Mouse (Mus musculus) hindbrain, embryonic 13.5 days (tissue): ENCODE data around the gene Otogl. TPM values are rescaled to one million over a fixed set of nuclear protein-coding genes. Genes with fewer than 3 reads are reported as not detected.

Source experiments
- ATAC-seq: fragments of 200-750 bp; cut with Nextera tagmentation; 2 replicates; pipeline ENCODE4 v1.8.0; 2017; ENCODE audit warnings: moderate TSS enrichment; ENCODE audit not compliant: low FRiP score
- H3K27ac ChIP-seq: fragments of 300-500 bp; sonication (generic); 2 replicates; pipeline ENCODE4 v1.5.1; 2015; ENCODE audit warnings: inconsistent platforms, mild to moderate bottlenecking, moderate library complexity
- H3K27me3 ChIP-seq: fragments of 300-500 bp; sonication (generic); 2 replicates; pipeline ENCODE4 v1.6.1; 2015; ENCODE audit warnings: mild to moderate bottlenecking, inconsistent platforms
- H3K36me3 ChIP-seq: fragments of 300-500 bp; sonication (generic); 2 replicates; pipeline ENCODE4 v1.6.1; 2015; ENCODE audit warnings: mild to moderate bottlenecking, inconsistent platforms
- H3K4me1 ChIP-seq: fragments of 300-500 bp; sonication (generic); replicated peaks from 2 replicates; pipeline ENCODE4 v1.6.1; 2015; ENCODE audit warnings: inconsistent platforms
- H3K4me2 ChIP-seq: fragments of 300-500 bp; sonication (generic); 2 replicates; pipeline ENCODE4 v1.6.1; 2015; ENCODE audit warnings: inconsistent platforms, mild to moderate bottlenecking, moderate library complexity
- H3K4me3 ChIP-seq: fragments of 300-500 bp; sonication (generic); 2 replicates; pipeline ENCODE4 v1.5.1; 2015; ENCODE audit warnings: mild to moderate bottlenecking, inconsistent platforms
- H3K9ac ChIP-seq: fragments of 300-500 bp; sonication (generic); 2 replicates; pipeline ENCODE4 v1.6.1; 2015; ENCODE audit warnings: mild to moderate bottlenecking, inconsistent platforms
- H3K9me3 ChIP-seq: fragments of 300-500 bp; sonication (generic); 2 replicates; pipeline ENCODE4 v1.6.1; 2016; ENCODE audit warnings: inconsistent platforms
- WGBS: fragments of 180-500 bp; shearing (Covaris S2); methylation state at CpG from one replicate; pipeline ENCODE4 v1.1.7; 2015; 5-methylcytosine and 5-hydroxymethylcytosine counted together
- polyA plus RNA-seq: library from polyadenylated mRNA; unstranded; fragments of >200 nt; fragmentation: Nextera tagmentation; extraction: Ambion mirVana; gene quantifications from 2 replicates; pipeline ENCODE4 v1.2.1, GENCODE M21; 2015

The Otogl gene
- polyA plus RNA-seq, 1 experiment from 2014 or later = 0.03 TPM

DNA sequence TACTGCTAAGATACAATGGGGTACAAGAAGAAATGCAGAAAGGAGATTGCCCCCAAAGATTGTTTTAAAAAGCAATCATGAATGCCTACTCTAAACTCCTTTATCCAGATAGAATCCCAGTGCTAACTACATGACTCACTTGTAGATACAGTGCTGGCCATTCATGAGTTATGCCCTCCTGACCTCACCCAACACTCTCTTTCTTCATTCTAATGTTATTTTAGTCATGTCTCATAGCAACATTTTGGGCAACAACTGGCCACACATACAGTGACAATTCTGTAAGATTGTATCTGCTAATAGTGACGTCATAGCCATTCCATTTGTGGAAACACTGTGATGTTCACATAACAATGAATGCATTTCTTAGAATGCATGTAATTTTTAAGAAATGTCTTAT, 21.6 kb upstream of the Otogl start:
- Histone ChIP-seq H3K9ac (no peak overlapping the region), H3K27me3 (no peaks in the 10 kb centered on the region), H3K36me3 (no peaks in the 10 kb centered on the region), H3K4me3 (no peak overlapping the region), H3K27ac (no peak overlapping the region), H3K4me2 (no peak overlapping the region), H3K9me3 (no peaks in the 10 kb centered on the region), H3K4me1 (peaks cover 7% of the 10 kb centered on the region; the same call in 1 of the 2 replicates)
- WGBS = 86% methylated on average over 1 of the region's 1 CpGs
- ATAC-seq = no peak

DNA sequence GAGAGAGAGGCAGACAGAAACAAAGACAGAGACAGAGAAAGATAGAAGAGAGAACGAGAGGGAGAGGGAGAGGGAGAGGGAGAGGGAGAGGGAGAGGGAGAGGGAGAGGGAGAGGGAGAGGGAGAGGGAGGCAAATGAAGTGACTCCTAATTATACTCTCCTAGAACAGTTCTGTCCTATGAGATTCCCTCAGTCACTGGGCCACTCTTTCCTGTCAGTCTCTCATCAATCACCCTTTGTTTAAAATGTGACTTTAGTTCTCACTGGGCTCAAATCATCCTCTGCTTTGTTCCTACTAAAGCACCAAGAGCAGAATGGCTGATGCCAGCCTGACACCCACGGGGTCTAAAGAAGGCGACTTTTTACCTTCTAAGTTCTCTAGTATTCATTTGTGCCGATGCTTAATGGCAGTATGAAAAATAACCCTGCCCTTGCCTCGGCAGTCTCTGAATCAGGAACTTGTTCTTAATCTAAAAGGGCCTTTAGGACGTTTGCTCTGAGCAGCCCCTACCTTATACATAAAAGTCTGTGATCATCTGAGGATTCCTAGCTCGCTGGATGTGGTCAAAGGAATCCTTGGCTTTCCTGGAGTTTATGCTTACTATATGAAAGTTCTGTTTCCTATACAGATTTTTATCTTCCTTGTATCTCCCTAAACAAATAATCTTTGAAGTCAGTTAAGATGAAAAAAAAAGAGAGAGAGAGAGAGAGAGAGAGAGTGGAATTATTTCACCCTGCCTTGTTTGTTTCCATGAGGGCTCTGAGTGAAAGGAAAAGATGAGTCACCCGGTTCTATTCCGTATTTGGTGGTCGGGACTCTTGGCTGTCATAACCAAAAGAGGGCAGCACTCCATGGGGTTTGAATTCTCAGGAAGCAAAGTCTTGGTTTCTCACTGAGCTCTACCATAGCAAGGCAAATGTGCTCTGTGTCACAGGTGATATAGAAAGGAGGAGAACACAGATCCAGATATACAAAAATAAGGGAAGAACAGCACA, 20.2 kb upstream of the Otogl start:
- peaks cover 7% of the 10 kb centered on the region; the same call in 1 of the 2 replicates for H3K4me1 ChIP-seq
- peak overlapping the region; percentile 17; the same call in 1 of the 2 replicates for H3K4me2 ChIP-seq
- no peaks in the 10 kb centered on the region for H3K27me3 ChIP-seq
- peak; percentile 72 for ATAC-seq
- H3K9me3 ChIP-seq = no peaks in the 10 kb centered on the region
- H3K9ac ChIP-seq = no peak overlapping the region
- H3K36me3 ChIP-seq = no peaks in the 10 kb centered on the region
- H3K27ac ChIP-seq = no peak overlapping the region
- WGBS = 15% methylated on average over 9 of the region's 10 CpGs
- H3K4me3 ChIP-seq = no peak overlapping the region

DNA sequence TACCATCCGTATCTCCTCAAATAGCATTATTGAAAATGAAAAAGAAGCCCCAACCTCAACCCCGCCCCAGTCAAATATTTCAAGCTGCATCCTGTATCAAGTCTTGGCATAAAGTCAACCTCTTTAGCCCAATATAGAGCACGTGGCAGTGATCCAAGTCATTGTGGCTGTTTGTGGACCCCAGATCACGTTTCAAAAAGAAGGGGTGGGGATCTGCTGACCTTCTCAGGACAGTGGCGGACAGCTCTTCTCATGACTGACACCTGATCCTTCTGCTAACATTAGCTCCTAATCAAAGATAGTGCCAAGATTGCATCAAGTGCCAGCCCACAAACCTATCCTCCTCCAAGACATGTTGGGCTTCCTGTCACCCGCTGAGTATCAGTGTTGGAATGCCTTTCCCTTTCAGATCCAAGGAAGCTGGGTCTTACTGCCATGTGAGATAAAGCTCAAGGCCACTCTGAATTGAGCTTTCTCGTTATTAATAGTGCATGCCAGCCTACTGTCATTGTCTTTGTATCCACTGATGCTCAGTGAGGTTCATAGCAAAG, 18.6 kb upstream of the Otogl start:
- no peak overlapping the region for H3K4me2 ChIP-seq
- 66% methylated on average over 7 of the region's 7 CpGs for WGBS
- H3K4me1 ChIP-seq = peaks cover 7% of the 10 kb centered on the region; the same call in 1 of the 2 replicates
- H3K9ac ChIP-seq = no peak overlapping the region
- H3K4me3 ChIP-seq = no peak overlapping the region
- no peaks in the 10 kb centered on the region for H3K27me3 ChIP-seq
- no peak overlapping the region for H3K27ac ChIP-seq
- H3K9me3 ChIP-seq = no peaks in the 10 kb centered on the region
- no peaks in the 10 kb centered on the region for H3K36me3 ChIP-seq
- no peak for ATAC-seq

DNA sequence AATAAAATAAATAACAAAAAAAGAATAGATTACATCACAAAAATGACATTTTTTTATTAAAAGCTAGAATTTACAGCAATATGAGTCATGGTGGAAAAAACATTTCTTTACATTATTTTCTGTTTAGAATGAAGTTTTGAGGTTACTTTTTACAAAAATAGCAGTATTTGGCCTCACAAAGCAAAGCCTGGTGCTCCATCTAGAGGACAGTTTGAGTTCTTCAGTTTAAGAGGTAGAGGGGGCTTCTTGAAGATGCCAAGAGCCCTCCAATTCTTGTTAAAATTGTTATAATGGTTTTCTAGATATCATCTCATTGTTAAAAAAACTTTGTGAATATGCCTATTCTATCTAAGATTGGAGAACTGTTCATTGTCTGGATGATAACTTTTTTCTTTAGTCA, 13.4 kb upstream of the Otogl start:
- Histone ChIP-seq H3K4me2 (no peak overlapping the region), H3K9me3 (no peaks in the 10 kb centered on the region), H3K36me3 (no peaks in the 10 kb centered on the region), H3K4me3 (no peak overlapping the region), H3K27me3 (no peaks in the 10 kb centered on the region), H3K9ac (no peak overlapping the region), H3K27ac (no peak overlapping the region), H3K4me1 (no peaks in the 10 kb centered on the region)
- ATAC-seq = no peak

DNA sequence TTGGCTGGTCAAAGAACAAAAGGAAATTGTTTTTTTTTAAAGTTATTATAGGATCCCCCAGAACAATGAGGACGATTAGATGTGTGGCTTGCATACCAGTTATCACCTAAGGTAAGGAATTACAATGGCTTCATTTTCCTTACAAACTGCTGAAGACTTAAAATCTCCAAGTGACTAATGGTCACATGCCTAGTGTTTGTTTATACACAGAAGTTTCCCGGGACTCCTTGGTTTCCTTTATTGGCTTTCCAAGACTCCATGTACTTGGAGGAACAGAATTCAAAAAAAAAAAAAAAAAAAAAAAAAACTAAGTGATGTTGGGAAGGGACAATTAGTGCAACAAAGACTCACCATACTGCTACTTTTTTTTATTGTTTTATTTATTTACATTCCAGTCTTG, 11.9 kb upstream of the Otogl start:
- Histone ChIP-seq H3K9ac (no peak overlapping the region), H3K27ac (no peak overlapping the region), H3K4me2 (no peak overlapping the region), H3K27me3 (no peaks in the 10 kb centered on the region), H3K9me3 (no peaks in the 10 kb centered on the region), H3K4me1 (no peaks in the 10 kb centered on the region), H3K4me3 (no peak overlapping the region), H3K36me3 (no peaks in the 10 kb centered on the region)
- WGBS = 53% methylated on average over 2 of the region's 2 CpGs
- no peak for ATAC-seq

DNA sequence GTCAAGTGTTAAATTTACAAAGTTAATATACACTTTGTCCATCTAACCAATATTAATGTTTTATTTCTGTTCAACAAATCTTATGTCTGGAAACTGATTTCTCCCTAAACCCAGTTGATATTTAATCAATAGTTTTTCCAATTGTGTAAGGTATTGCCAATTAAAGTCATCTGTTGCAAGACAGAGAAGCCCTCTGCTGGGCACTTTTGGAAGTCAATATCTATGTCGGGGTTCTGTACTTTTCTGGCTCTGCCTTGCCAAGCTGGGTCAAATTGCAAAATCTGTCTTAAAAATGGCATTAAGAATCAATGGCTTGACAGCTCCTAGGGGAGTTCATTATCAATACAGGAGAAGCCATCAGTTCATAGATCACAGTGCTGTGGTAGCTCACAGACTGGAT, 10.8 kb upstream of the Otogl start:
- 27% methylated on average over 1 of the region's 1 CpGs for WGBS
- Histone ChIP-seq H3K9me3 (no peaks in the 10 kb centered on the region), H3K36me3 (no peaks in the 10 kb centered on the region), H3K4me1 (no peaks in the 10 kb centered on the region), H3K9ac (no peak overlapping the region), H3K27ac (no peak overlapping the region), H3K27me3 (no peaks in the 10 kb centered on the region), H3K4me3 (no peak overlapping the region), H3K4me2 (no peak overlapping the region)
- no peak for ATAC-seq

DNA sequence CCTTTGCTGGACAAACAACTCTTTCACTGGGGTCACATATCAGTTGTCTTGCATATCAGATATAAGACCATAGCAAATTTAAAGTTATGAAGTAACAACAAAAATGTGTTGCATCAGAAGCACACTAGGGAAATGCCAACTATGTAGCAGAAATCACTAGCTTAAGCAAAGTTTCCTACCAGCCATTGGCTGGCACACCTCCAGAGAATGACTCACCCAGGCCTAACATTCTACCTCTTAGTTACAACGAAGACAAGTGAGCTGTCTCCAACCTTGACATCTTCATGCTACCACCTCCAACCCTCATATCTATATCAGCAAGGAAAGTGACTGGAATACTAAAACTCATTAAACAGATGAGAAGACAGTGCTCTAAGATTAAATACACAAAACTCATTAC, 9.6 kb upstream of the Otogl start:
- no peaks in the 10 kb centered on the region for H3K9me3 ChIP-seq
- no peak overlapping the region for H3K4me2 ChIP-seq
- H3K27ac ChIP-seq = no peak overlapping the region
- no peak for ATAC-seq
- H3K4me3 ChIP-seq = no peak overlapping the region
- no peaks in the 10 kb centered on the region for H3K36me3 ChIP-seq
- H3K4me1 ChIP-seq = no peaks in the 10 kb centered on the region
- no peaks in the 10 kb centered on the region for H3K27me3 ChIP-seq
- WGBS = 71% methylated on average over 1 of the region's 1 CpGs
- H3K9ac ChIP-seq = no peak overlapping the region

DNA sequence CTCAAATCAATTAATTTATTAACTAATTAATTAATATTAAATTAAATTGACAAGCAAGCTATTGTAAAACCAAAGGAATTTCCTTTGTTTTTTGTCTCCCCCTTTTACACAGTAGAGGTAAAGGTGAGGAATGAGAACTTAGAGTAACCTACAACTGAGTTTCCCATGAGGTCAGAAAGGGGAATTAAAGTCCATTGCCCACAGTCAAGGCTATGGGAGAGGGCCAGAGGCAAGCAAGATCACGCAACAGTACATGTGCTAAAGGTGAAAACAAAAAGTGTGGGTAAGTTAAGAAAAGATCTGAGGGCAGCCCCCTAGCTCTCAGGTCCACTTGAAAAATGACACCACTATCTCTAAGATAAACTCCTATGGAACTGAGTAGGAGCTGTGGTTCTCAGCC, 9.2 kb upstream of the Otogl start:
- Histone ChIP-seq H3K9ac (no peak overlapping the region), H3K4me3 (no peak overlapping the region), H3K4me2 (no peak overlapping the region), H3K27ac (no peak overlapping the region), H3K4me1 (no peaks in the 10 kb centered on the region), H3K27me3 (no peaks in the 10 kb centered on the region), H3K9me3 (no peaks in the 10 kb centered on the region), H3K36me3 (no peaks in the 10 kb centered on the region)
- 97% methylated on average over 1 of the region's 1 CpGs for WGBS
- no peak for ATAC-seq

DNA sequence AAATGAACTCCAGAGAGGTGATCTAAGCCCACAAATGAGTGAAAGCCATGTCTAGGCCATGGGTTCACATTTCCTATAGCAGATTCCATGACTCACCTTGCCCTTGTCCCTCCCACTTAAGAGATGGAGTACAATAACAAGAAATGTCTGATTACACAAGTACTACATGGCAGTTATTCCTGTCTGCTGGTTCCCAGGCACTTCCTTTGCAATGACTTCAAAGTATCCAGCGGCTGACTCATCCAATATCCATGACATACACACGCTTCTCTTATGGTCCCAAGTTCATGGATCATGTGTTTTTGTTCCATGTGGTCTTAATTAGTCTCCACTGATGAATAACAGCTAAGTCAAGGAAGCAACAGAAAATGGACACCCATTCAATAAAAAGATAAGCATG, 1.1 kb upstream of the Otogl start:
- H3K4me2 ChIP-seq = no peak overlapping the region
- peaks cover under 1% of the 10 kb centered on the region; the same call in 1 of the 2 replicates for H3K9me3 ChIP-seq
- H3K4me1 ChIP-seq = no peaks in the 10 kb centered on the region
- H3K27ac ChIP-seq = no peak overlapping the region
- H3K27me3 ChIP-seq = no peaks in the 10 kb centered on the region
- H3K36me3 ChIP-seq = no peaks in the 10 kb centered on the region
- H3K9ac ChIP-seq = no peak overlapping the region
- 81% methylated on average over 2 of the region's 2 CpGs for WGBS
- no peak for ATAC-seq
- H3K4me3 ChIP-seq = no peak overlapping the region

DNA sequence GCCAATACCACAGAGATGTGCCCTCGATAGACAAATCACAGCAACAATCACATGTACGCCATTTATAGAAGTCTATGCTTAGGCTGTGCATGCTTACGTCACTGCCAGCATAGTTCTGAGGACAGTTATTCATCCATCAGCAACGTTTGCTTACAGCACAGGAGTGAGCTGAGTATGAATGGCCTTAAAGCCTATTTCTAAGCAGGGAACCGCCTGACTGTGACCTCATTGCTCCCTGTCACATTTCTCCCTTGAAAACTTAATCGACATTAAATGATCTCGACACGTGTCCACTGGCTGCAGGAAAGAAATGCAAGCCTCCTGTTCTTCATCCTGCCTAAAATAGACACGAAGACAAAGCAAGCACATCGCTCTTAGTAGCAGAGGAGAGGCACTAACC, 5.5 kb downstream of the Otogl start:
- H3K27ac ChIP-seq = no peak overlapping the region
- H3K9me3 ChIP-seq = peaks cover 7% of the 10 kb centered on the region; the same call in 1 of the 2 replicates
- no peak overlapping the region for H3K9ac ChIP-seq
- H3K4me1 ChIP-seq = no peaks in the 10 kb centered on the region
- ATAC-seq = no peak
- H3K4me3 ChIP-seq = no peak overlapping the region
- no peaks in the 10 kb centered on the region for H3K27me3 ChIP-seq
- no peaks in the 10 kb centered on the region for H3K36me3 ChIP-seq
- WGBS = 76% methylated on average over 10 of the region's 10 CpGs
- no peak overlapping the region for H3K4me2 ChIP-seq

DNA sequence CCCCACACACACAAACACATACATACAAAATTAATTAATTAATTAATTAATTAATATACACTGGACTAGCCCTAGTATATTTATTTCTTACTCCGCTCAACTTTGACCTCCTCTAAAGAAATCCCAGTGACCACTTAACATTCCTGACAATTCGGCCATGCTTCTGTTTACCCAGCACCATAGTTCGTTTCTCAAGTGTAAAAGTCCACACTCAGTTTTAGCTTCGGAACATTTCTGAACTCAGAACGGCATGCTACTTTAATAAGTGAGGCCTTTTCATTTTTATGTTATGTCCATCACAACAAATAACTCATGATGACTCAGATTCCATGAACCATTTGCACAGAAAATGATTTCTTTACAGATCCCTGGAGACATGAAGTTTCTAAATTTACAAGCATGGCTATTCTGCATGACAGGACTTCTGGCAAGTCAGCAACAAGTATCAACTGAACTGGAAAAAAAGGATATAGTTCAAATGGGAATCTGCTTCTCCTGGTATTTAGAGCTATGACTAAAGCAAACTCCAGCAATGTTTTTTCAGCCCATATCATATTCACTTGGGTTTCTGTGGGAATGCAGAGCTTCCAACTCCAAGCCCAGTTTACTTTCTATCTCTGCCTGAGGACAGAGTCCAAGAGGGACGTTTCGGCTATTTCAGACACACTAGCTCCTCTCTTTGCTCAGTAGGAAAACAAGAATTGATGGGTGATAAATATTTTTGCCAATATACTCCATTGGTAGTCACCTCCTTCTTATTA, 6.5 kb downstream of the Otogl start:
- ATAC-seq = no peak
- 89% methylated on average over 7 of the region's 7 CpGs for WGBS
- H3K27me3 ChIP-seq = no peaks in the 10 kb centered on the region

DNA sequence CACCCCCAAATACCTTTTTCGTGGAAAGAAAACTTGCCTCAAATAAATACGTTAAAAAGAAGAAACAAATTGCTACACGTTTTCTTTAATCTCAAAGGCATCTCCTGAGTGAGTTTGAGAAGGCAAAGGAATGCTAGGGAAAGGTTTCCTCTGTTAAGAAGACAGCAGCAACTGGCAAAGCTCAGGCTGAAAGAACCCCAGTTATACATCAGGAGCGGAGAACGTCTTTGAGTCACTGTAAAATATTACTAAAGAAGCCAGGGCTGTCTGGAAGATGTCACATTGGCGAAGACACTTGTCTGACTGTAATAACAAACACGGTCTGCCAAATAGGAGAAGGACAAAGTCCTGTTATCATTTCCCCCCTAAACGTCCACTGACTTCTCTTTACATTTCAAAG, 10.0 kb downstream of the Otogl start:
- 87% methylated on average over 8 of the region's 8 CpGs for WGBS
- Histone ChIP-seq H3K4me2 (no peak overlapping the region), H3K27me3 (no peaks in the 10 kb centered on the region), H3K9ac (no peak overlapping the region), H3K36me3 (no peaks in the 10 kb centered on the region), H3K27ac (no peak overlapping the region), H3K4me1 (no peaks in the 10 kb centered on the region), H3K9me3 (no peaks in the 10 kb centered on the region), H3K4me3 (no peak overlapping the region)
- ATAC-seq = no peak

More for the DNA sequence above, 6.5 kb downstream of the Otogl start:
- H3K4me1 ChIP-seq = no peaks in the 10 kb centered on the region
- H3K27ac ChIP-seq = no peak overlapping the region
- H3K9me3 ChIP-seq = peaks cover 7% of the 10 kb centered on the region; the same call in 1 of the 2 replicates
- no peak overlapping the region for H3K9ac ChIP-seq
- H3K4me2 ChIP-seq = no peak overlapping the region
- no peak overlapping the region for H3K4me3 ChIP-seq
- no peaks in the 10 kb centered on the region for H3K36me3 ChIP-seq
